Mouse (Mus musculus): ENCODE measurements around the gene Gpr156.
"Not testable (repeated sequence)": the region's sequence is repeated elsewhere in the genome, so short reads cannot be mapped to it uniquely, and the experiment has no call there.

The Gpr156 gene

GRCm38 (mm10) chr16:37920842-37921409 is 4.6 kb downstream of the Gpr156 start:
- no peak for DNase-seq

- no peak for DNase-seq
These were observed 9.8 kb downstream of the Gpr156 start for GRCm38 (mm10) chr16:37926087-37926486.

- no peak for DNase-seq
These were observed 10.8 kb downstream of the Gpr156 start for GRCm38 (mm10) chr16:37927117-37927516.

GRCm38 (mm10) chr16:37929006-37929405 is 12.7 kb downstream of the Gpr156 start:
- DNase-seq = no peak

GRCm38 (mm10) chr16:37929626-37930025 is 13.3 kb downstream of the Gpr156 start:
- DNase-seq = no peak

GRCm38 (mm10) chr16:37934932-37935331 is 18.6 kb downstream of the Gpr156 start:
- no peak for DNase-seq

GRCm38 (mm10) chr16:37937276-37937675 is 21.0 kb downstream of the Gpr156 start:
- DNase-seq = no peak

GRCm38 (mm10) chr16:37938125-37939081 is 22.1 kb downstream of the Gpr156 start:
- DNase-seq = peak; percentile 83

GRCm38 (mm10) chr16:37939082-37939863 is 23.0 kb downstream of the Gpr156 start:
- DNase-seq = no peak

GRCm38 (mm10) chr16:37940291-37940690 is 24.0 kb downstream of the Gpr156 start:
- no peak for DNase-seq

GRCm38 (mm10) chr16:37943701-37944100 is 27.4 kb downstream of the Gpr156 start:
- DNase-seq = no peak

- no peak for DNase-seq
These were observed 28.9 kb downstream of the Gpr156 start for GRCm38 (mm10) chr16:37945031-37945796.

GRCm38 (mm10) chr16:37947160-37947559 is 30.9 kb downstream of the Gpr156 start:
- peak; percentile 48 for DNase-seq

- no peak for DNase-seq
These were observed 32.1 kb downstream of the Gpr156 start for GRCm38 (mm10) chr16:37948365-37948764.

GRCm38 (mm10) chr16:37951171-37951570 is 34.9 kb downstream of the Gpr156 start:
- no peak for DNase-seq

- DNase-seq = no peak
These were observed 36.9 kb downstream of the Gpr156 start for GRCm38 (mm10) chr16:37953186-37953585.

GRCm38 (mm10) chr16:37953991-37954942 is 38.0 kb downstream of the Gpr156 start:
- DNase-seq = no peak

- no peak for DNase-seq
These were observed 39.1 kb downstream of the Gpr156 start for GRCm38 (mm10) chr16:37955336-37955917.

GRCm38 (mm10) chr16:37956076-37956676 is 39.9 kb downstream of the Gpr156 start:
- DNase-seq = no peak

- DNase-seq = no peak
These were observed 40.5 kb downstream of the Gpr156 start for GRCm38 (mm10) chr16:37956751-37957150.

GRCm38 (mm10) chr16:37962696-37963095 is 46.4 kb downstream of the Gpr156 start:
- not testable (repeated sequence) for DNase-seq

All from right cerebral cortex, postnatal 25 days (tissue).